Mouse (Mus musculus) mature B cell (primary cell): ENCODE measurements around the gene Gm21627.
"Not testable (repeated sequence)": the region's sequence is repeated elsewhere in the genome, so short reads cannot be mapped to it uniquely, and the experiment has no call there.

Experiments used
- in situ Hi-C: fragments of 300-500 bp; cut with MboI; formaldehyde crosslinking; loops from 2 replicates; pipeline ENCODE4 v1.14.3; 2019

Gene Gm21627

GRCm38 (mm10) chrY:63228127-63228526 lies at the start of gene Gm21627:
Gene Gm21627, plus strand, starts transcription at chrY:63228427.
- in situ Hi-C loops, result not testable (repeated sequence)
